Mouse (Mus musculus): ENCODE results near the gene Abca1. TPM values are rescaled to one million over a fixed set of nuclear protein-coding genes. Genes with fewer than 3 reads are reported as not detected.
A peak's percentile ranks its signal among the peaks of the same experiment; 100 is the strongest.

The Abca1 gene
- polyA plus RNA-seq (2012; ENCODE audit: insufficient read depth, insufficient read length, missing spikeins): 21.5 and 22.3 TPM in 2 replicates

- H3K27ac ChIP-seq (replicated peaks; ENCODE audit: low read depth, low read length): peak within 1 kb of the TSS; percentile 71
- H3K4me1 ChIP-seq (ENCODE audit: control insufficient read depth, insufficient read depth, insufficient read length, low read length): peaks cover 10% of the 10 kb centered on the region
- peak within 1 kb of the TSS; percentile 96 for H3K4me3 ChIP-seq (ENCODE audit: insufficient read depth, low read depth, low read length)
Observed at GRCm38 (mm10) chr4:53159767-53160166, at the start of gene Abca1. Gene Abca1 (minus strand): TSS chr4:53159895.

GRCm38 (mm10) chr4:53204482-53204881 is 44.8 kb upstream of the Abca1 start:
- peaks cover 5% of the 10 kb centered on the region; the same call in 1 of the 2 replicates for H3K4me1 ChIP-seq (ENCODE audit: control insufficient read depth, insufficient read depth, insufficient read length, low read length)
- no peak overlapping the region for H3K27ac ChIP-seq (replicated peaks; ENCODE audit: low read depth, low read length)
- H3K4me3 ChIP-seq (ENCODE audit: insufficient read depth, low read depth, low read length): no peak overlapping the region

- H3K4me3 ChIP-seq (ENCODE audit: insufficient read depth, low read depth, low read length): no peak overlapping the region
- peaks cover 5% of the 10 kb centered on the region; the same call in 1 of the 2 replicates for H3K4me1 ChIP-seq (ENCODE audit: control insufficient read depth, insufficient read depth, insufficient read length, low read length)
- no peak overlapping the region for H3K27ac ChIP-seq (replicated peaks; ENCODE audit: low read depth, low read length)
Observed at GRCm38 (mm10) chr4:53203595-53204400, 44.1 kb upstream of the Abca1 start.

GRCm38 (mm10) chr4:53200276-53200675 is 40.6 kb upstream of the Abca1 start:
- no peak overlapping the region for H3K4me3 ChIP-seq (ENCODE audit: insufficient read depth, low read depth, low read length)
- no peak overlapping the region for H3K27ac ChIP-seq (replicated peaks; ENCODE audit: low read depth, low read length)

GRCm38 (mm10) chr4:53197842-53198241 is 38.1 kb upstream of the Abca1 start:
- Histone ChIP-seq H3K27ac (replicated peaks; ENCODE audit: low read depth, low read length) (no peak overlapping the region), H3K4me3 (ENCODE audit: insufficient read depth, low read depth, low read length) (no peak overlapping the region), H3K4me1 (ENCODE audit: control insufficient read depth, insufficient read depth, insufficient read length, low read length) (peaks cover 10% of the 10 kb centered on the region)

More at GRCm38 (mm10) chr4:53200276-53200675, 40.6 kb upstream of the Abca1 start:
- peaks cover 13% of the 10 kb centered on the region for H3K4me1 ChIP-seq (ENCODE audit: control insufficient read depth, insufficient read depth, insufficient read length, low read length)

- H3K27ac ChIP-seq (replicated peaks; ENCODE audit: low read depth, low read length): peak overlapping the region; percentile 56
- peak overlapping the region; percentile 60 for H3K4me3 ChIP-seq (ENCODE audit: insufficient read depth, low read depth, low read length)
- peaks cover 10% of the 10 kb centered on the region for H3K4me1 ChIP-seq (ENCODE audit: control insufficient read depth, insufficient read depth, insufficient read length, low read length)
Observed at GRCm38 (mm10) chr4:53196058-53196771, 36.5 kb upstream of the Abca1 start.

- Histone ChIP-seq H3K27ac (replicated peaks; ENCODE audit: low read depth, low read length) (peak overlapping the region; percentile 70; the same call in 1 of the 2 replicates), H3K4me1 (ENCODE audit: control insufficient read depth, insufficient read depth, insufficient read length, low read length) (peaks cover 11% of the 10 kb centered on the region; the same call in 1 of the 2 replicates)
Observed at GRCm38 (mm10) chr4:53187071-53187470, 27.4 kb upstream of the Abca1 start.

GRCm38 (mm10) chr4:53186573-53186972 is 26.9 kb upstream of the Abca1 start:
- H3K4me3 ChIP-seq (ENCODE audit: insufficient read depth, low read depth, low read length): no peak overlapping the region
- peaks cover 11% of the 10 kb centered on the region; the same call in 1 of the 2 replicates for H3K4me1 ChIP-seq (ENCODE audit: control insufficient read depth, insufficient read depth, insufficient read length, low read length)
- H3K27ac ChIP-seq (replicated peaks; ENCODE audit: low read depth, low read length): peak overlapping the region; percentile 70

More at GRCm38 (mm10) chr4:53187071-53187470, 27.4 kb upstream of the Abca1 start:
- H3K4me3 ChIP-seq (ENCODE audit: insufficient read depth, low read depth, low read length): no peak overlapping the region

GRCm38 (mm10) chr4:53186141-53186540 is 26.4 kb upstream of the Abca1 start:
- H3K27ac ChIP-seq (replicated peaks; ENCODE audit: low read depth, low read length): peak overlapping the region; percentile 70; the same call in 1 of the 2 replicates
- peaks cover 11% of the 10 kb centered on the region; the same call in 1 of the 2 replicates for H3K4me1 ChIP-seq (ENCODE audit: control insufficient read depth, insufficient read depth, insufficient read length, low read length)
- no peak overlapping the region for H3K4me3 ChIP-seq (ENCODE audit: insufficient read depth, low read depth, low read length)

GRCm38 (mm10) chr4:53181479-53181878 is 21.8 kb upstream of the Abca1 start:
- Histone ChIP-seq H3K27ac (replicated peaks; ENCODE audit: low read depth, low read length) (no peak overlapping the region), H3K4me3 (ENCODE audit: insufficient read depth, low read depth, low read length) (no peak overlapping the region), H3K4me1 (ENCODE audit: control insufficient read depth, insufficient read depth, insufficient read length, low read length) (peaks cover 26% of the 10 kb centered on the region)

- Histone ChIP-seq H3K4me3 (ENCODE audit: insufficient read depth, low read depth, low read length) (no peak overlapping the region), H3K27ac (replicated peaks; ENCODE audit: low read depth, low read length) (no peak overlapping the region), H3K4me1 (ENCODE audit: control insufficient read depth, insufficient read depth, insufficient read length, low read length) (peaks cover 21% of the 10 kb centered on the region)
Observed at GRCm38 (mm10) chr4:53179308-53179820, 19.7 kb upstream of the Abca1 start.

GRCm38 (mm10) chr4:53178489-53178888 is 18.8 kb upstream of the Abca1 start:
- peaks cover 18% of the 10 kb centered on the region for H3K4me1 ChIP-seq (ENCODE audit: control insufficient read depth, insufficient read depth, insufficient read length, low read length)
- no peak overlapping the region for H3K4me3 ChIP-seq (ENCODE audit: insufficient read depth, low read depth, low read length)
- H3K27ac ChIP-seq (replicated peaks; ENCODE audit: low read depth, low read length): no peak overlapping the region

- Histone ChIP-seq H3K4me3 (ENCODE audit: insufficient read depth, low read depth, low read length) (no peak overlapping the region), H3K27ac (replicated peaks; ENCODE audit: low read depth, low read length) (no peak overlapping the region), H3K4me1 (ENCODE audit: control insufficient read depth, insufficient read depth, insufficient read length, low read length) (peaks cover 18% of the 10 kb centered on the region)
Observed at GRCm38 (mm10) chr4:53177696-53178095, 18.0 kb upstream of the Abca1 start.

GRCm38 (mm10) chr4:53174906-53175305 is 15.2 kb upstream of the Abca1 start:
- Histone ChIP-seq H3K4me1 (ENCODE audit: control insufficient read depth, insufficient read depth, insufficient read length, low read length) (peaks cover 13% of the 10 kb centered on the region), H3K4me3 (ENCODE audit: insufficient read depth, low read depth, low read length) (no peak overlapping the region), H3K27ac (replicated peaks; ENCODE audit: low read depth, low read length) (no peak overlapping the region)

GRCm38 (mm10) chr4:53170403-53170802 is 10.7 kb upstream of the Abca1 start:
- Histone ChIP-seq H3K4me1 (ENCODE audit: control insufficient read depth, insufficient read depth, insufficient read length, low read length) (no peaks in the 10 kb centered on the region), H3K4me3 (ENCODE audit: insufficient read depth, low read depth, low read length) (no peak overlapping the region), H3K27ac (replicated peaks; ENCODE audit: low read depth, low read length) (no peak overlapping the region)

All from brown adipose tissue, adult 24 weeks (tissue).